20 mouse cellular contexts compared by ENCODE assay signal in the genomic region with DNA sequence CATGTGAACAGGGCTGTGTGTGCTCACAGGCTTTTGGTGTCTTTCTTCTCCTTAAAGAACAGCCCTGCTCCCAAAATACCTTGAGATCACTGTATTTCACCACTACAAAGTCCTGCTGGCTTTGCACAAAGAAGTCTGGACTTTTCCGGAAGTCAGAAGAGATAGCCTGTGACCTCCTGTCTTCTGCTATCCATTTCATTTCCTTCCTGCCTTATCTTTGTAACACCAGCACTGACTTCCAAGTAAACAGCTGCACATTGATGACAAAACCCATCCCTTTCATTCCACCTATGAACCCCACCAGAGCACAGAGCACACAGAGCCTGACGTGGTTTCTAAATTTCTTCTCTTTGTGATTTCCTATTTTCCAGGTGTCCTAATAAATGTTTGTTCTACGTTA.
DNase-seq lines count a peak whose midpoint lies in the region; ATAC-seq and TF ChIP-seq lines count a peak whose summit lies in the region.
"Had no signal": no experiment of that assay in that cellular context is flagged by ENCODE, and none has a peak within 500 bp of the region (broad histone marks: within the 10 kb centered on the region; RNA-seq: fewer than 3 reads in every experiment).

No protein-coding gene starts in this region.

- H3K4me2 ChIP-seq in heart, embryonic 12.5 days: no peak overlapping the region
- H3K4me2 ChIP-seq in liver, embryonic 12.5 days: no peak overlapping the region
- H3K4me2 ChIP-seq: forebrain, embryonic 13.5 days; hindbrain, embryonic 13.5 days had no signal

- 49% methylated on average over 3 of the region's 3 CpGs for WGBS in heart, embryonic 12.5 days
- WGBS in liver, adult 2 months: 44% methylated on average over 3 of the region's 3 CpGs
- WGBS in liver, embryonic 12.5 days (ENCODE audit: insufficient replicate concordance): 21% methylated on average over 3 of the region's 3 CpGs

- peak; percentile 51; the same call in 1 of the 2 replicates for ATAC-seq in heart, embryonic 12.5 days (ENCODE audit: insufficient number of reproducible peaks, low FRiP score)
- no peak for ATAC-seq in liver, embryonic 12.5 days
- ATAC-seq: activated CD4-positive, CD25-positive, alpha-beta regulatory T cell, adult 4 months; forebrain, embryonic 13.5 days; forebrain, postnatal 0 days; hindbrain, postnatal 0 days; Patski had no signal

- no peak overlapping the region for H3K4me3 ChIP-seq in heart, embryonic 12.5 days
- no peak overlapping the region for H3K4me3 ChIP-seq in liver, adult 2 months (ENCODE audit: insufficient read depth, low read depth, low read length)
- H3K4me3 ChIP-seq in liver, embryonic 12.5 days: no peak overlapping the region
- H3K4me3 ChIP-seq: embryonic facial prominence, embryonic 10.5 days; forebrain, embryonic 13.5 days; hindbrain, embryonic 13.5 days had no signal

- no peaks in the 10 kb centered on the region for H3K36me3 ChIP-seq in heart, embryonic 12.5 days
- H3K36me3 ChIP-seq in liver, adult 2 months (ENCODE audit: control insufficient read depth, insufficient read depth, low read length): no peaks in the 10 kb centered on the region
- H3K36me3 ChIP-seq in liver, embryonic 12.5 days: no peaks in the 10 kb centered on the region
- H3K36me3 ChIP-seq: embryonic facial prominence, embryonic 10.5 days; hindbrain, embryonic 13.5 days had no signal

- H3K27ac ChIP-seq in heart, embryonic 12.5 days (ENCODE audit: poor library complexity, severe bottlenecking): no peak overlapping the region
- no peak overlapping the region for H3K27ac ChIP-seq in liver, adult 2 months (replicated peaks; ENCODE audit: insufficient read depth, low read depth, low read length)
- H3K27ac ChIP-seq in liver, embryonic 12.5 days: no peak overlapping the region
- H3K27ac ChIP-seq: embryonic facial prominence, embryonic 10.5 days; forebrain, embryonic 13.5 days; hindbrain, embryonic 13.5 days; hindbrain, postnatal 0 days had no signal

- TF ChIP-seq CTCF in liver, adult 2 months (IDR thresholded peaks at IDR 0.05; ENCODE audit: low read depth, low read length): no peak

- no peak for TF ChIP-seq POLR2A in liver, adult 2 months (IDR thresholded peaks at IDR 0.05; ENCODE audit: extremely low read depth, insufficient read depth, low read length)

- no peaks in the 10 kb centered on the region for H3K79me2 ChIP-seq in liver, adult 2 months (ENCODE audit: control insufficient read depth, insufficient read depth, low read length)

- no peak overlapping the region for H3K9ac ChIP-seq in heart, embryonic 12.5 days
- no peak overlapping the region for H3K9ac ChIP-seq in liver, adult 2 months (ENCODE audit: low read depth, low read length)
- H3K9ac ChIP-seq in liver, embryonic 12.5 days: no peak overlapping the region
- H3K9ac ChIP-seq: forebrain, embryonic 13.5 days; forebrain, postnatal 0 days; hindbrain, embryonic 13.5 days had no signal

- H3K27me3 ChIP-seq in heart, embryonic 12.5 days (replicated peaks): no peaks in the 10 kb centered on the region
- no peaks in the 10 kb centered on the region for H3K27me3 ChIP-seq in liver, adult 2 months (ENCODE audit: control insufficient read depth, insufficient read depth, low read length)
- H3K27me3 ChIP-seq in liver, embryonic 12.5 days (replicated peaks): no peaks in the 10 kb centered on the region
- H3K27me3 ChIP-seq: CH12.LX; forebrain, embryonic 13.5 days; hindbrain, embryonic 13.5 days had no signal

- DNase-seq in heart, adult 11 months: no peak
- peak; percentile 5 for DNase-seq in kidney, adult 9 months
- DNase-seq in kidney, postnatal 10 days: no peak
- peak; percentile 4 for DNase-seq in liver, adult 2 months (ENCODE audit: extremely low read depth, low read depth, low spot score)
- DNase-seq in retina, postnatal 1 day: no peak
- DNase-seq: adrenal gland, postnatal 25 days; cerebellum, adult 2 months; cerebellum, postnatal 10 days; forebrain, postnatal 0 days; gastrocnemius, postnatal 14 days; heart, postnatal 10 days had no signal

- peaks cover 9% of the 10 kb centered on the region; the same call in 1 of the 2 replicates for H3K4me1 ChIP-seq in heart, embryonic 12.5 days (replicated peaks)
- no peaks in the 10 kb centered on the region; the same call in 1 of the 2 replicates for H3K4me1 ChIP-seq in liver, adult 2 months (ENCODE audit: control insufficient read depth, insufficient read depth, low read length)
- peaks cover 6% of the 10 kb centered on the region; the same call in 1 of the 2 replicates for H3K4me1 ChIP-seq in liver, embryonic 12.5 days
- H3K4me1 ChIP-seq: embryonic facial prominence, embryonic 10.5 days; forebrain, embryonic 13.5 days; hindbrain, embryonic 13.5 days had no signal

- no peaks in the 10 kb centered on the region for H3K9me3 ChIP-seq in heart, embryonic 12.5 days (replicated peaks)
- H3K9me3 ChIP-seq in liver, embryonic 12.5 days (replicated peaks): no peaks in the 10 kb centered on the region
- H3K9me3 ChIP-seq: embryonic facial prominence, embryonic 10.5 days; forebrain, embryonic 13.5 days; hindbrain, embryonic 13.5 days had no signal

Comparison
In these comparisons a context has a peak if more than half of its experiments do, and no peak if none do; other contexts are left out.
1. DNase-seq: peak in kidney, adult 9 months (single experiment) and liver, adult 2 months (single experiment); none in heart, adult 11 months (single experiment), kidney, postnatal 10 days (single experiment) and retina, postnatal 1 day (single experiment).